Mouse (Mus musculus): Measurements from ENCODE around the gene Elof1. TPM values are rescaled to one million over a fixed set of nuclear protein-coding genes. Genes with fewer than 3 reads are reported as not detected.

Elof1 gene
- polyA plus RNA-seq, 1 experiment from 2014 or later: 185 TPM

DNA sequence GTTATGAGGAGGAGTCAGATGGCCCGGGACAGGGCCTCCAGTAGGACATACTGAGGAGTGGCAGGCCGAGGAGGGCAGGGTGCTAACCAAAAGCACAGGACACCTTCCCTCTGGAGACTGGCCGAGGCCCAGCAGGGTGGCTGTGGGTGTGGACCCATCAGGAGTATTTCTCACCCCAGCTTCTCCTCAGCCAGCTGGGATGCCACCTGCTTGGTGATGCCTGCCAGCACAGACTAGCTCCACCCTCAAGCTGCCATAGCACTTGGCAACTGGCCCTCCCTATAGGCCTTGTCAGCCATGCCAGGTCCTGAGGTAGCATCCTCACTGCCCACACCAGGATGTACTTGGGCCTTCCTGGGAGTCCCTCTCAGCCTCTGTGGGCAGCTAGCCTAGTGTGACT is 52.6 kb downstream of the Elof1 start:
- Histone ChIP-seq H3K9me3 (no peaks in the 10 kb centered on the region), H3K27ac (no peak overlapping the region), H3K4me3 (no peak overlapping the region), H3K4me1 (no peaks in the 10 kb centered on the region), H3K36me3 (peaks cover 65% of the 10 kb centered on the region), H3K9ac (no peak overlapping the region), H3K4me2 (replicated peaks) (no peak overlapping the region), H3K27me3 (no peaks in the 10 kb centered on the region)
- ATAC-seq (ENCODE audit: insufficient number of reproducible peaks, insufficient read depth, low FRiP score, low TSS enrichment): 0 out of 2 replicates have a peak, but pooled peaks have one; percentile 45
- WGBS: 88% methylated on average over 3 of the region's 3 CpGs

Small RNAs within 50 kb of the gene (microRNA-seq; reads per million reads assigned to microRNA genes)
- not detected for gene Mir7084

Other genes with a start within 250 kb of the Elof1 start
- 10.2 and 11.1 TPM in 2 replicates for gene Rab3d, start 199.0 kb downstream of the Elof1 start, polyA plus RNA-seq (2016; fragmentation: Nextera tagmentation; extraction: Ambion mirVana)
- gene Ccdc159, start 189.7 kb downstream of the Elof1 start, polyA plus RNA-seq (2016; fragmentation: Nextera tagmentation; extraction: Ambion mirVana): 5.3 and 5.6 TPM in 2 replicates
- 40.5 and 42.4 TPM in 2 replicates for gene Tmem205, start 189.6 kb downstream of the Elof1 start, polyA plus RNA-seq (2016; fragmentation: Nextera tagmentation; extraction: Ambion mirVana)
- gene Plppr2, start 180.1 kb downstream of the Elof1 start, polyA plus RNA-seq (2016; fragmentation: Nextera tagmentation; extraction: Ambion mirVana): 15.9 and 16.2 TPM in 2 replicates
- gene Swsap1, start 161.4 kb downstream of the Elof1 start, polyA plus RNA-seq (2016; fragmentation: Nextera tagmentation; extraction: Ambion mirVana): 5.6 and 7.0 TPM in 2 replicates
- 6.6 and 7.8 TPM in 2 replicates for gene Epor, start 153.7 kb downstream of the Elof1 start, polyA plus RNA-seq (2016; fragmentation: Nextera tagmentation; extraction: Ambion mirVana)
- gene Rgl3, start 127.7 kb downstream of the Elof1 start, polyA plus RNA-seq (2016; fragmentation: Nextera tagmentation; extraction: Ambion mirVana): 1.3 and 1.4 TPM in 2 replicates
- gene Ccdc151, start 114.5 kb downstream of the Elof1 start, polyA plus RNA-seq (2016; fragmentation: Nextera tagmentation; extraction: Ambion mirVana): 2.0 and 2.2 TPM in 2 replicates
- gene Prkcsh, start 114.4 kb downstream of the Elof1 start, polyA plus RNA-seq (2016; fragmentation: Nextera tagmentation; extraction: Ambion mirVana): 113 and 115 TPM in 2 replicates
- gene Elavl3, start 65.1 kb downstream of the Elof1 start, polyA plus RNA-seq (2016; fragmentation: Nextera tagmentation; extraction: Ambion mirVana): 6.4 and 8.2 TPM in 2 replicates
- not detected in 2 replicates for gene Gm49318, start 45.9 kb downstream of the Elof1 start, polyA plus RNA-seq (2016; fragmentation: Nextera tagmentation; extraction: Ambion mirVana)
- gene Zfp653, start 45.8 kb downstream of the Elof1 start, polyA plus RNA-seq (2016; fragmentation: Nextera tagmentation; extraction: Ambion mirVana): 15.0 and 15.8 TPM in 2 replicates
- 36.7 and 38.0 TPM in 2 replicates for gene Ecsit, start 31.7 kb downstream of the Elof1 start, polyA plus RNA-seq (2016; fragmentation: Nextera tagmentation; extraction: Ambion mirVana)
- gene Cnn1, start 18.0 kb downstream of the Elof1 start, polyA plus RNA-seq (2016; fragmentation: Nextera tagmentation; extraction: Ambion mirVana): 2.1 and 3.3 TPM in 2 replicates
- 8.2 and 8.5 TPM in 2 replicates for gene Acp5, start 18.5 kb upstream of the Elof1 start, polyA plus RNA-seq (2016; fragmentation: Nextera tagmentation; extraction: Ambion mirVana)
- gene Pigyl, start 39.7 kb upstream of the Elof1 start, polyA plus RNA-seq (2016; fragmentation: Nextera tagmentation; extraction: Ambion mirVana): 63.5 and 66.1 TPM in 2 replicates
- 0.17 and 0.20 TPM in 2 replicates for gene Zfp872, start 70.9 kb upstream of the Elof1 start, polyA plus RNA-seq (2016; fragmentation: Nextera tagmentation; extraction: Ambion mirVana)
- gene Zfp809, start 108.5 kb upstream of the Elof1 start, polyA plus RNA-seq (2016; fragmentation: Nextera tagmentation; extraction: Ambion mirVana): 12.4 and 12.5 TPM in 2 replicates
- gene Zfp599, start 142.7 kb upstream of the Elof1 start, polyA plus RNA-seq (2016; fragmentation: Nextera tagmentation; extraction: Ambion mirVana): 7.5 and 7.6 TPM in 2 replicates
- gene Zfp810, start 190.5 kb upstream of the Elof1 start, polyA plus RNA-seq (2016; fragmentation: Nextera tagmentation; extraction: Ambion mirVana): 36.4 and 37.4 TPM in 2 replicates

All from embryonic facial prominence, embryonic 12.5 days (tissue).